In genomic region chr10:68540612-68541011, GRCm38 (mm10) we compare ENCODE assay signal across 10 mouse cellular contexts. TPM values are rescaled to one million over a fixed set of nuclear protein-coding genes. Genes with fewer than 3 reads are reported as not detected.
DNase-seq lines count a peak whose midpoint lies in the region; ATAC-seq and TF ChIP-seq lines count a peak whose summit lies in the region.
"Had no signal": no experiment of that assay in that cellular context is flagged by ENCODE, and none has a peak within 500 bp of the region (broad histone marks: within the 10 kb centered on the region; RNA-seq: fewer than 3 reads in every experiment).

No protein-coding gene starts in this region.

- no peak for TF ChIP-seq RAD21 in CH12.LX (IDR thresholded peaks at IDR 0.05; ENCODE audit: low read depth, low read length)

- no peak overlapping the region for H3K4me3 ChIP-seq in intestine, embryonic 16.5 days (ENCODE audit: low read length)
- H3K4me3 ChIP-seq in intestine, embryonic 15.5 days (replicated peaks) = no peak overlapping the region
- no peak overlapping the region for H3K4me3 ChIP-seq in CH12.LX (replicated peaks in 1 of 3; ENCODE audit: low read depth in 2 of 3, low read length in 2 of 3, poor library complexity in 1 of 3)
- no peak overlapping the region for H3K4me3 ChIP-seq in embryonic facial prominence, embryonic 14.5 days (ENCODE audit: low read depth, low read length)
- no peak overlapping the region for H3K4me3 ChIP-seq in liver, postnatal 0 days (ENCODE audit: low read depth, low read length)

- no peaks in the 10 kb centered on the region for H3K9me3 ChIP-seq in intestine, embryonic 16.5 days (ENCODE audit: control insufficient read depth, low read length)
- no peaks in the 10 kb centered on the region for H3K9me3 ChIP-seq in intestine, embryonic 15.5 days
- H3K9me3 ChIP-seq in CH12.LX (replicated peaks; ENCODE audit: low read length) = no peaks in the 10 kb centered on the region
- no peaks in the 10 kb centered on the region for H3K9me3 ChIP-seq in embryonic facial prominence, embryonic 14.5 days (ENCODE audit: control insufficient read depth, low read length)
- no peaks in the 10 kb centered on the region for H3K9me3 ChIP-seq in liver, postnatal 0 days (ENCODE audit: low read length)

- dilution Hi-C loops in CH12.LX (cut with MboI; ENCODE audit: extremely low pct_ligation_motif_present, extremely low pct_unique_long_range_greater_than_20kb, low sequenced_read_pairs) = no loop called here

- DNase-seq in CH12.LX (ENCODE audit: extremely low read depth) = no peak
- DNase-seq in embryonic facial prominence, embryonic 14.5 days (ENCODE audit: low spot score) = peak; percentile 57
- DNase-seq in liver, postnatal 0 days = no peak
- no peak for DNase-seq in frontal cortex, postnatal 14 days (ENCODE audit: low spot score in 2 of 2)
- DNase-seq in adipocyte (ENCODE audit: low spot score) = no peak
- DNase-seq in thymus, postnatal 10 days (ENCODE audit: low spot score in 2 of 2) = no peak

- in situ Hi-C loops in CH12.LX (cut with MboI; ENCODE audit: low pct_ligation_motif_present, low pct_unique_long_range_greater_than_20kb, low sequenced_read_pairs) = no loop called here

- no peak overlapping the region for H3K9ac ChIP-seq in intestine, embryonic 16.5 days (ENCODE audit: low read depth, low read length)
- no peak overlapping the region for H3K9ac ChIP-seq in intestine, embryonic 15.5 days
- H3K9ac ChIP-seq in CH12.LX (ENCODE audit: insufficient read depth, low read depth) = peak overlapping the region; percentile 43; the same call in 1 of the 2 replicates
- H3K9ac ChIP-seq in embryonic facial prominence, embryonic 14.5 days (ENCODE audit: low read depth, low read length) = no peak overlapping the region
- no peak overlapping the region for H3K9ac ChIP-seq in liver, postnatal 0 days (replicated peaks)

- TF ChIP-seq POLR2A in CH12.LX (IDR thresholded peaks at IDR 0.05; ENCODE audit: low read depth, low read length) = no peak

- TF ChIP-seq EP300 in CH12.LX (IDR thresholded peaks at IDR 0.05; ENCODE audit: low read length) = no peak
- TF ChIP-seq EP300 in liver, postnatal 0 days (IDR thresholded peaks at IDR 0.05; ENCODE audit: low read depth) = no peak

- H3K27ac ChIP-seq in intestine, embryonic 16.5 days (ENCODE audit: low read length) = peak overlapping the region; percentile 50; the same call in 1 of the 2 replicates
- no peak overlapping the region for H3K27ac ChIP-seq in intestine, embryonic 15.5 days
- H3K27ac ChIP-seq in CH12.LX (ENCODE audit: insufficient read depth, low read depth) = peak overlapping the region; percentile 93
- H3K27ac ChIP-seq in embryonic facial prominence, embryonic 14.5 days (replicated peaks; ENCODE audit: low read depth, low read length) = no peak overlapping the region
- peak overlapping the region; percentile 87 for H3K27ac ChIP-seq in liver, postnatal 0 days (ENCODE audit: low read depth)
- H3K27ac ChIP-seq: macrophage had no signal

- H3K79me2 ChIP-seq in CH12.LX (replicated peaks; ENCODE audit: control insufficient read depth, extremely low read depth, insufficient read depth, poor library complexity, severe bottlenecking) = no peaks in the 10 kb centered on the region

- no peak for TF ChIP-seq CTCF in CH12.LX (conservative IDR thresholded peaks at IDR 0.05 in 1 of 2, IDR thresholded peaks at IDR 0.05 in 1 of 2; ENCODE audit: low read depth in 2 of 2, low read length in 2 of 2)
- TF ChIP-seq CTCF in liver, postnatal 0 days (IDR thresholded peaks at IDR 0.05; ENCODE audit: low read depth) = no peak

- no peaks in the 10 kb centered on the region for H3K36me3 ChIP-seq in intestine, embryonic 16.5 days (ENCODE audit: control insufficient read depth, insufficient read depth, low read length)
- no peaks in the 10 kb centered on the region for H3K36me3 ChIP-seq in intestine, embryonic 15.5 days
- no peaks in the 10 kb centered on the region for H3K36me3 ChIP-seq in CH12.LX (replicated peaks in 1 of 2; ENCODE audit: control insufficient read depth in 1 of 2, insufficient read depth in 1 of 2, low read length in 1 of 2)
- H3K36me3 ChIP-seq in embryonic facial prominence, embryonic 14.5 days (ENCODE audit: control insufficient read depth, insufficient read depth, low read length) = no peaks in the 10 kb centered on the region
- no peaks in the 10 kb centered on the region for H3K36me3 ChIP-seq in liver, postnatal 0 days (replicated peaks; ENCODE audit: insufficient read depth, low read length)
- H3K36me3 ChIP-seq: G1E had no signal

- ATAC-seq in intestine, embryonic 16.5 days = no peak
- no peak for ATAC-seq in intestine, embryonic 15.5 days
- ATAC-seq in embryonic facial prominence, embryonic 14.5 days (ENCODE audit: low read depth) = 0 out of 2 replicates have a peak, but pooled peaks have one; percentile 37
- ATAC-seq in liver, postnatal 0 days = no peak

- peaks cover 17% of the 10 kb centered on the region for H3K4me1 ChIP-seq in intestine, embryonic 16.5 days (ENCODE audit: control insufficient read depth, insufficient read depth, low read length)
- peaks cover 11% of the 10 kb centered on the region for H3K4me1 ChIP-seq in intestine, embryonic 15.5 days (replicated peaks)
- H3K4me1 ChIP-seq in CH12.LX (ENCODE audit: control insufficient read depth in 1 of 2, insufficient read depth in 2 of 2) = peaks cover 7 to 22% of the 10 kb centered on the region in 2 experiments
- H3K4me1 ChIP-seq in embryonic facial prominence, embryonic 14.5 days (ENCODE audit: control insufficient read depth, insufficient read depth, low read length) = peaks cover 16% of the 10 kb centered on the region
- H3K4me1 ChIP-seq in liver, postnatal 0 days (ENCODE audit: insufficient read depth) = 0 out of 2 replicates have a peak, but pooled peaks cover 4% of the 10 kb centered on the region

- H3K4me2 ChIP-seq in intestine, embryonic 16.5 days (ENCODE audit: low read depth, low read length) = peak overlapping the region; percentile 70; the same call in 1 of the 2 replicates
- no peak overlapping the region for H3K4me2 ChIP-seq in intestine, embryonic 15.5 days (replicated peaks)
- peak overlapping the region; percentile 89 for H3K4me2 ChIP-seq in CH12.LX (ENCODE audit: insufficient read depth, low read depth, poor library complexity, severe bottlenecking)
- no peak overlapping the region for H3K4me2 ChIP-seq in embryonic facial prominence, embryonic 14.5 days (ENCODE audit: low read depth, low read length)
- peak overlapping the region; percentile 67 for H3K4me2 ChIP-seq in liver, postnatal 0 days (ENCODE audit: low read depth, low read length)

- 69% methylated on average over 3 of the region's 3 CpGs for WGBS in intestine, embryonic 16.5 days
- WGBS in intestine, embryonic 15.5 days = 64% methylated on average over 3 of the region's 3 CpGs
- 43% methylated on average over 3 of the region's 3 CpGs for WGBS in embryonic facial prominence, embryonic 14.5 days
- 50% methylated on average over 3 of the region's 3 CpGs for WGBS in liver, postnatal 0 days (ENCODE audit: insufficient replicate concordance)

- no peaks in the 10 kb centered on the region for H3K27me3 ChIP-seq in intestine, embryonic 16.5 days (replicated peaks; ENCODE audit: control insufficient read depth, insufficient read depth, low read length)
- no peaks in the 10 kb centered on the region for H3K27me3 ChIP-seq in intestine, embryonic 15.5 days (replicated peaks)
- no peaks in the 10 kb centered on the region for H3K27me3 ChIP-seq in CH12.LX (replicated peaks)
- H3K27me3 ChIP-seq in embryonic facial prominence, embryonic 14.5 days (replicated peaks; ENCODE audit: control insufficient read depth, insufficient read depth, low read length) = no peaks in the 10 kb centered on the region
- H3K27me3 ChIP-seq in liver, postnatal 0 days (ENCODE audit: insufficient read depth, low read length) = no peaks in the 10 kb centered on the region

TF ChIP-seq in CH12.LX, 34 proteins besides CTCF, POLR2A, EP300 and RAD21:
- TF ChIP-seq ETS1 (conservative IDR thresholded peaks at IDR 0.05; ENCODE audit: low read depth, low read length) (peak; percentile 30; the same call in 1 of the 2 replicates), JUND (conservative IDR thresholded peaks at IDR 0.05; ENCODE audit: low read depth, low read length) (no peak; the same call in 1 of the 2 replicates), USF1 (IDR thresholded peaks at IDR 0.05; ENCODE audit: low read depth, low read length) (no peak), USF2 (conservative IDR thresholded peaks at IDR 0.05; ENCODE audit: low read depth, low read length) (no peak), TCF12 (IDR thresholded peaks at IDR 0.05; ENCODE audit: low read depth, low read length) (no peak), GABPA (IDR thresholded peaks at IDR 0.05; ENCODE audit: insufficient replicate concordance, low read depth, low read length) (no peak), UBTF (IDR thresholded peaks at IDR 0.05; ENCODE audit: low read depth, low read length) (no peak), ZNF384 (IDR thresholded peaks at IDR 0.05; ENCODE audit: low read depth, low read length) (peak; percentile 95), BHLHE40 (IDR thresholded peaks at IDR 0.05; ENCODE audit: low read depth, low read length) (no peak), HCFC1 (IDR thresholded peaks at IDR 0.05; ENCODE audit: low read depth, low read length) (no peak), NELFE (IDR thresholded peaks at IDR 0.05; ENCODE audit: low read depth, low read length) (no peak), JUN (IDR thresholded peaks at IDR 0.05; ENCODE audit: insufficient read depth, low read depth, low read length) (peak; percentile 71; the same call in 1 of the 2 replicates)

RNA-seq across cellular contexts. Expression of gene Cabcoco1, which starts 1.1 kb away (rescaled TPM):
- polyA plus RNA-seq in intestine, embryonic 16.5 days (2015; fragmentation: Nextera tagmentation; extraction: Ambion mirVana) = 8.4 and 9.0 TPM in 2 replicates
- polyA plus RNA-seq in intestine, embryonic 15.5 days (2015; fragmentation: Nextera tagmentation; extraction: Ambion mirVana) = 5.6 and 7.4 TPM in 2 replicates
- total RNA-seq in CH12.LX (2012; rRNA removed) (0.25 and 0.72 TPM in 2 replicates), CH12.LX (2014; rRNA removed) (0.65 and 0.90 TPM in 2 replicates)
- polyA plus RNA-seq in CH12.LX (2012; ENCODE audit: insufficient read length, low read depth) = 2.4 TPM in 2 replicates
- 3.5 and 4.4 TPM in 2 replicates for polyA plus RNA-seq in embryonic facial prominence, embryonic 14.5 days (2014; fragmentation: Nextera tagmentation; extraction: Ambion mirVana)
- 3.7 and 5.2 TPM in 2 replicates for polyA plus RNA-seq in liver, postnatal 0 days (2015; fragmentation: Nextera tagmentation; extraction: Ambion mirVana)
- total RNA-seq: G1E had no signal
- polyA plus RNA-seq: G1E, macrophage had no signal

Comparison
In these comparisons a context has a peak if more than half of its experiments do, and no peak if none do; other contexts are left out.
1. H3K27ac ChIP-seq: peak in intestine, embryonic 16.5 days (single experiment), CH12.LX (single experiment) and liver, postnatal 0 days (single experiment); none in intestine, embryonic 15.5 days (single experiment) and embryonic facial prominence, embryonic 14.5 days (single experiment).
2. H3K4me2 ChIP-seq: peak in intestine, embryonic 16.5 days (single experiment), CH12.LX (single experiment) and liver, postnatal 0 days (single experiment); none in intestine, embryonic 15.5 days (single experiment) and embryonic facial prominence, embryonic 14.5 days (single experiment).